Mouse (Mus musculus): ENCODE results near the gene Clk1.

DNA sequence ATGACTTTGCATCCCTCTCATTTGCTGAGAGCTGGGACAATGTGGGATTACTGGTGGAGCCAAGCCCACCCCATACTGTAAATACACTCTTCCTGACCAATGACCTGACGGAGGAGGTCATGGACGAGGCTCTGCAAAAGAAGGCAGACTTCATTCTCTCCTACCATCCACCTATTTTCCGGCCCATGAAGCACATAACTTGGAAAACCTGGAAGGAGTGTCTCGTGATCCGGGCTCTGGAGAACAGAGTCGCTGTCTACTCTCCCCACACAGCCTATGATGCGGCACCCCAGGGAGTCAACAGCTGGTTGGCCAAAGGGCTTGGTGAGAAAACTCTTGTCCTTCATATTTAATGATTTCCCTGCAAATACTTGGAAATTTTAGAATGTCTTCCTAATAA is 23.9 kb upstream of the Clk1 start:
- TF ChIP-seq CTCF (IDR thresholded peaks at IDR 0.05; ENCODE audit: low read depth) (no peak), EP300 (IDR thresholded peaks at IDR 0.05; ENCODE audit: low read depth) (no peak)
